Mouse (Mus musculus) hindbrain, embryonic 16.5 days (tissue): ENCODE data around the gene Gm30191. TPM values are rescaled to one million over a fixed set of nuclear protein-coding genes. Genes with fewer than 3 reads are reported as not detected.
A peak's percentile ranks its signal among the peaks of the same experiment; 100 is the strongest.
"Not testable (repeated sequence)": the region's sequence is repeated elsewhere in the genome, so short reads cannot be mapped to it uniquely, and the experiment has no call there.

Source experiments
- ATAC-seq: fragments of 200-750 bp; cut with Nextera tagmentation; 2 replicates; pipeline ENCODE4 v1.8.0; 2017; ENCODE audit warnings: moderate TSS enrichment, moderate library complexity
- H3K27ac ChIP-seq: fragments of 300-500 bp; sonication (generic); 2 replicates; pipeline ENCODE4 v1.5.1; 2014; ENCODE audit warnings: low read depth, mild to moderate bottlenecking, control low read depth, low read length, moderate library complexity
- H3K27me3 ChIP-seq: fragments of 300-500 bp; sonication (generic); replicated peaks from 2 replicates; pipeline ENCODE4 v1.6.1; 2014; ENCODE audit warnings: low read length; ENCODE audit not compliant: control insufficient read depth, insufficient read depth
- H3K36me3 ChIP-seq: fragments of 300-500 bp; sonication (generic); 2 replicates; pipeline ENCODE4 v1.6.1; 2014; ENCODE audit warnings: mild to moderate bottlenecking, low read length, moderate library complexity, mixed read lengths; ENCODE audit not compliant: control insufficient read depth, insufficient read depth
- H3K4me1 ChIP-seq: fragments of 300-500 bp; sonication (generic); 2 replicates; pipeline ENCODE4 v1.6.1; 2014; ENCODE audit warnings: low read depth, low read length; ENCODE audit not compliant: control insufficient read depth, insufficient read depth
- H3K4me2 ChIP-seq: fragments of 300-500 bp; sonication (generic); 2 replicates; pipeline ENCODE4 v1.6.1; 2014; ENCODE audit warnings: mild to moderate bottlenecking, low read length, control low read depth, moderate library complexity
- H3K4me3 ChIP-seq: fragments of 300-500 bp; sonication (generic); 2 replicates; pipeline ENCODE4 v1.5.1; 2014; ENCODE audit warnings: mild to moderate bottlenecking, low read length, control low read depth, moderate library complexity
- H3K9ac ChIP-seq: fragments of 300-500 bp; sonication (generic); 2 replicates; pipeline ENCODE4 v1.6.1; 2014; ENCODE audit warnings: low read depth, mild to moderate bottlenecking, control low read depth, low read length, moderate library complexity
- H3K9me3 ChIP-seq: fragments of 300-500 bp; sonication (generic); 2 replicates; pipeline ENCODE4 v1.6.1; 2014; ENCODE audit warnings: mild to moderate bottlenecking, low read length, moderate library complexity; ENCODE audit not compliant: control insufficient read depth
- WGBS: fragments of 180-500 bp; shearing (Covaris S2); extraction: QIAGEN DNeasy Blood & Tissue Kit; methylation state at CpG from one replicate; pipeline ENCODE4 v1.1.7; 2014; 5-methylcytosine and 5-hydroxymethylcytosine counted together
- polyA plus RNA-seq: library from polyadenylated mRNA; unstranded; fragments of >200 nt; fragmentation: Nextera tagmentation; extraction: Ambion mirVana; gene quantifications from 2 replicates; pipeline ENCODE4 v1.2.1, GENCODE M21; 2015

The Gm30191 gene
- polyA plus RNA-seq, 1 experiment from 2014 or later = 0.94 TPM

DNA sequence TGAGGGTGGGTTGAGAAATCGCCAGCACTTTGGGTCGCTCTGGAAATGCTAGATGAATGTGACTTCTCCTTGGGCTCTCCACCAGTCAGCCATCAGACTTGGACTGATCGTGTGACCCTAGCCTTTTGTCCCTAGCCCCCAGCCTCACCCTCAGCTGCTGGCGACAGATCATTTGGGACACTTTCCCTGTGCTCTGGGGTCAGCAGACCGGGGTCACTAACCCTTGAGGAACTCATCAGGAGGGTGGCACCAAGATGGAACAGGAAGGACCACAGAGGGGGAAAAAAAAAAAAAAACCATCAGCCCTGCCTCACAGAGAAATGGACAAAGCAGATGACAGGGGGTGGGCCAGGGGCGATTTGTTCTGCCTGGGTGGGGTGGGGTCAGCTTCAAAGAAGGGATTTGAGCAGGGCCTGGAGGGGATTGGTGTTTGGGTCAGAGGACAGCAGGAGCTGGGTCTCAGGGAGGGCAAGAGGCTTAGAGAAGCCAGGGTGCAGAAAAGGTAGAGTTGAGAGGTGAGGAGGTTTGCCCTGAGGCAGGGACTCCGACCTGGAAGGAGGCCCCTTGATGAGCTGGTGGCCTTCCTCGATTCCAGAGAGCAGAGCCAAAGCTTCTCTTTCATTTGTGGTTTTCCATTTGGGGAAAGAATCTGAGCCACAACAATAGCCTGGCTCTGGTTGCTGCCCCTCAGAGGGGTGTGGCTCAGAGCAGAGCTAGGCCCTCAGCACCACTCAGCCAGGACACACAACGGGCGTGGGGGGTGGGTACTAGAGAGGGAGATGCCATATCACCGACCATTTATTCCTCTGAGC lies 10.7 kb downstream of the Gm30191 start:
- WGBS = 14% methylated on average over 11 of the region's 11 CpGs
- Histone ChIP-seq H3K27me3 (peaks cover 21% of the 10 kb centered on the region), H3K4me2 (no peak overlapping the region), H3K9ac (no peak overlapping the region), H3K4me1 (peaks cover 10% of the 10 kb centered on the region), H3K9me3 (no peaks in the 10 kb centered on the region), H3K27ac (no peak overlapping the region), H3K36me3 (no peaks in the 10 kb centered on the region), H3K4me3 (no peak overlapping the region)
- no peak for ATAC-seq

DNA sequence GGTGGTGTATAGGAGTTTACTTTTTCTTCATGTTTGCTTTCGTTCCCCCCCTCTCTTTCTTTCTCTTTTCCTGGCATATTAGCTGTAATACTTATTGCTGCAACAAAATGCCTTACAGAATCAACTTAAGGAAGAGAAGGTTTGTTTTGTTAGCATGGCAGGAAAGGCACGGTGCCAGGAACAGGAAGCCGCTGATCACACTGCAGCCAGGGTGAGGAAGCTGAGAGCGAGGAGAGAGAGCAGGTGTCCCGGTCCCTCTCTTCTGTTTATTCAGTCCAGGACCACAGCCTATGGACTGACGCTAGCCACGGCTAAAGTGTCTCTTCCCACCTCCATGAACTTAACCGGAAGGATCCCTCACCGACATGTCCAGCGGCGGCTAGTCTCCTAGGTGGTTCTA lies 11.6 kb downstream of the Gm30191 start:
- H3K4me1 ChIP-seq = peaks cover 6% of the 10 kb centered on the region
- H3K27me3 ChIP-seq = peaks cover 13% of the 10 kb centered on the region
- H3K9me3 ChIP-seq = no peaks in the 10 kb centered on the region
- no peak overlapping the region for H3K9ac ChIP-seq
- H3K36me3 ChIP-seq = no peaks in the 10 kb centered on the region
- WGBS = 68% methylated on average over 11 of the region's 11 CpGs
- ATAC-seq = no peak
- no peak overlapping the region for H3K4me3 ChIP-seq
- no peak overlapping the region for H3K27ac ChIP-seq
- no peak overlapping the region for H3K4me2 ChIP-seq

GRCm38 (mm10) chr4:134263191-134263590 lies 16.5 kb downstream of the Gm30191 start:
- H3K4me1 ChIP-seq = no peaks in the 10 kb centered on the region
- WGBS = 40% methylated on average over 6 of the region's 6 CpGs
- H3K9ac ChIP-seq = no peak overlapping the region
- H3K4me2 ChIP-seq = no peak overlapping the region
- H3K36me3 ChIP-seq = no peaks in the 10 kb centered on the region
- no peak overlapping the region for H3K4me3 ChIP-seq
- H3K27ac ChIP-seq = no peak overlapping the region
- ATAC-seq = no peak
- no peaks in the 10 kb centered on the region for H3K9me3 ChIP-seq
- no peaks in the 10 kb centered on the region for H3K27me3 ChIP-seq

- no peaks in the 10 kb centered on the region for H3K9me3 ChIP-seq
- no peaks in the 10 kb centered on the region for H3K4me1 ChIP-seq
- no peak for ATAC-seq
- no peak overlapping the region for H3K4me3 ChIP-seq
- no peak overlapping the region for H3K4me2 ChIP-seq
- no peak overlapping the region for H3K27ac ChIP-seq
- no peaks in the 10 kb centered on the region for H3K36me3 ChIP-seq
- no peak overlapping the region for H3K9ac ChIP-seq
- 60% methylated on average over 9 of the region's 9 CpGs for WGBS
- H3K27me3 ChIP-seq = no peaks in the 10 kb centered on the region
Measured at GRCm38 (mm10) chr4:134265860-134266585, 19.3 kb downstream of the Gm30191 start.

DNA sequence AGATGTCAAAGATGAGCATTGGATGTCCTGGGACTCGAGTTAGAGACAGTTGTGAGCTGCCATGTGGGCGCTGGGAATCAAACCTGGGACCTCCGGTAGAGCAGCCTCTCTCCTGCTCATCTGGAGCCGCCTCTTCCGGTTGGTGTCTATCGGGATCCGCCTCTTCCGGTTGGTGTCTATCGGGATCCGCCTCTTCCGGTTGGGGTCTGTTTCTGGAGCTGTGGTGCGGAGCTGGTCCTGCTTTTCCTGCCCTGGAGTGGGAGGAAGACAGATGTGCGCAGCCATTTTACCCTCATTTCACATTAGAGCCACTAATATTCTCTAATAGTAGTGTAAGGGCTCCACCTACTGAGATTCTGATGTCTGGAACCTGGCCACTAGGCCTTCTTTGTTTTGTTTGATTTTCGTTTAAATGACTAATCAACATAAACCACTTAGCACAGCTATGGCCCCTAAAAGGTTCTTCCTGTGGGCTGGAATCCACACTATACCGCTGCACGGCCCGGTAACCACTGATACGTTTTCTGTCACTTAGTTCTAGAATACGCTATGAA lies 21.4 kb downstream of the Gm30191 start:
- H3K27ac ChIP-seq = no peak overlapping the region
- H3K36me3 ChIP-seq = no peaks in the 10 kb centered on the region
- no peaks in the 10 kb centered on the region for H3K27me3 ChIP-seq
- no peak overlapping the region for H3K4me3 ChIP-seq
- H3K4me1 ChIP-seq = no peaks in the 10 kb centered on the region
- H3K9me3 ChIP-seq = no peaks in the 10 kb centered on the region
- no peak overlapping the region for H3K9ac ChIP-seq
- no peak for ATAC-seq
- 84% methylated on average over 19 of the region's 19 CpGs for WGBS
- H3K4me2 ChIP-seq = no peak overlapping the region

- H3K9ac ChIP-seq, H3K9me3 ChIP-seq, H3K4me2 ChIP-seq, H3K36me3 ChIP-seq, H3K4me1 ChIP-seq, H3K27me3 ChIP-seq, H3K27ac ChIP-seq, ATAC-seq, H3K4me3 ChIP-seq: not testable (repeated sequence)
Measured at GRCm38 (mm10) chr4:134269622-134270021, 22.9 kb downstream of the Gm30191 start.

DNA sequence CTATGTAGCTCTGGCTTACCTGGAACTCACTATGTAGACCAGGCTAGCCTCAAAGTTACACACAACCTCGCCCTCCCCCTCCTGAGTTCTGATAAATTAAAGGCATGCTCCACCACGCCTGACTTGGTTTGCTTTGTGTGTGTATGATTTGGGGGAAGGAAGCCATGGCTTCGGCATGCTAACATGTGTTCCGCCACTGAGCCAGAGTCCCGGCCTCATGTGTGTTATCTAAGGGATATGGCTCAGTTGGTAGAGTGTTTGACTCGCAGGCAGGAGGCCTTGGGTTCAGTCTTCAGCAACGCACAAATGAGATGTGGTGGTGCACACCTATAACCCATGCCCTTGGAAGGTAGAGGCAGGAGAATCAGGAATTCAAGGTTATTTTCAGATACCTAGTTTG lies 25.2 kb downstream of the Gm30191 start:
- Histone ChIP-seq H3K36me3 (peaks cover 5% of the 10 kb centered on the region), H3K27me3 (no peaks in the 10 kb centered on the region), H3K4me1 (no peaks in the 10 kb centered on the region), H3K4me3 (no peak overlapping the region), H3K27ac (no peak overlapping the region), H3K9ac (no peak overlapping the region), H3K4me2 (no peak overlapping the region), H3K9me3 (no peaks in the 10 kb centered on the region)
- 81% methylated on average over 7 of the region's 7 CpGs for WGBS
- no peak for ATAC-seq

- no peak overlapping the region for H3K27ac ChIP-seq
- H3K36me3 ChIP-seq = peaks cover 6% of the 10 kb centered on the region
- no peak overlapping the region for H3K4me3 ChIP-seq
- no peaks in the 10 kb centered on the region for H3K9me3 ChIP-seq
- peak overlapping the region; percentile 25 for H3K4me2 ChIP-seq
- WGBS = 34% methylated on average over 13 of the region's 13 CpGs
- ATAC-seq = no peak
- H3K9ac ChIP-seq = no peak overlapping the region
- no peaks in the 10 kb centered on the region for H3K4me1 ChIP-seq
- no peaks in the 10 kb centered on the region for H3K27me3 ChIP-seq
Measured at GRCm38 (mm10) chr4:134272731-134273416, 26.1 kb downstream of the Gm30191 start.
